Mouse (Mus musculus): ENCODE measurements at regions not wholly inside any gene's neighbourhood (a gene's known extent, or its start where the extent isn't known, plus 50 kb on each side); places are given as distances from the start of the nearest gene placed in this dataset.

- Histone ChIP-seq H3K4me1 (no peaks in the 10 kb centered on the region), H3K4me3 (replicated peaks) (no peak overlapping the region), H3K36me3 (replicated peaks; ENCODE audit: low read length) (no peaks in the 10 kb centered on the region), H3K27me3 (replicated peaks) (no peaks in the 10 kb centered on the region), H3K9me3 (no peaks in the 10 kb centered on the region)
- TF ChIP-seq GATA1 (IDR thresholded peaks at IDR 0.05; ENCODE audit: borderline replicate concordance, low read length), result no peak
- no peak for TF ChIP-seq FLI1 (IDR thresholded peaks at IDR 0.05; ENCODE audit: low read length)
These were observed 195.3 kb upstream of the Rad23b start for GRCm38 (mm10) chr4:55154556-55154955.

- Histone ChIP-seq H3K4me3 (replicated peaks) (no peak overlapping the region), H3K27me3 (replicated peaks) (no peaks in the 10 kb centered on the region), H3K9me3 (no peaks in the 10 kb centered on the region), H3K36me3 (replicated peaks; ENCODE audit: low read length) (no peaks in the 10 kb centered on the region), H3K4me1 (no peaks in the 10 kb centered on the region)
- TF ChIP-seq FLI1 (IDR thresholded peaks at IDR 0.05; ENCODE audit: low read length) (no peak), GATA1 (IDR thresholded peaks at IDR 0.05; ENCODE audit: borderline replicate concordance, low read length) (no peak)
These were observed 191.6 kb upstream of the Rad23b start for GRCm38 (mm10) chr4:55158166-55158739.

GRCm38 (mm10) chr4:55166266-55166665 is 183.6 kb upstream of the Rad23b start:
- no peaks in the 10 kb centered on the region for H3K36me3 ChIP-seq (replicated peaks; ENCODE audit: low read length)
- no peak overlapping the region for H3K4me3 ChIP-seq (replicated peaks)
- H3K4me1 ChIP-seq, result no peaks in the 10 kb centered on the region
- H3K9me3 ChIP-seq, result peaks cover 10% of the 10 kb centered on the region
- no peaks in the 10 kb centered on the region for H3K27me3 ChIP-seq (replicated peaks)
- no peak for TF ChIP-seq GATA1 (IDR thresholded peaks at IDR 0.05; ENCODE audit: borderline replicate concordance, low read length)

- Histone ChIP-seq H3K4me3 (replicated peaks) (no peak overlapping the region), H3K27me3 (replicated peaks) (no peaks in the 10 kb centered on the region)
- TF ChIP-seq GATA1 (IDR thresholded peaks at IDR 0.05; ENCODE audit: borderline replicate concordance, low read length) (no peak), FLI1 (IDR thresholded peaks at IDR 0.05; ENCODE audit: low read length) (no peak)
These were observed 180.8 kb upstream of the Rad23b start for GRCm38 (mm10) chr4:55169063-55169462.

GRCm38 (mm10) chr4:55172334-55172891 is 177.4 kb upstream of the Rad23b start:
- no peak overlapping the region for H3K4me3 ChIP-seq (replicated peaks)
- no peaks in the 10 kb centered on the region for H3K36me3 ChIP-seq (replicated peaks; ENCODE audit: low read length)
- H3K27me3 ChIP-seq (replicated peaks), result no peaks in the 10 kb centered on the region
- TF ChIP-seq FLI1 (IDR thresholded peaks at IDR 0.05; ENCODE audit: low read length), result no peak
- TF ChIP-seq GATA1 (IDR thresholded peaks at IDR 0.05; ENCODE audit: borderline replicate concordance, low read length), result no peak
- H3K4me1 ChIP-seq, result no peaks in the 10 kb centered on the region
- peaks cover 26% of the 10 kb centered on the region for H3K9me3 ChIP-seq

More at GRCm38 (mm10) chr4:55169063-55169462, 180.8 kb upstream of the Rad23b start:
- Histone ChIP-seq H3K36me3 (replicated peaks; ENCODE audit: low read length) (no peaks in the 10 kb centered on the region), H3K9me3 (peaks cover 15% of the 10 kb centered on the region), H3K4me1 (no peaks in the 10 kb centered on the region)

GRCm38 (mm10) chr4:55176026-55176425 is 173.8 kb upstream of the Rad23b start:
- peaks cover 19% of the 10 kb centered on the region for H3K9me3 ChIP-seq
- H3K4me3 ChIP-seq (replicated peaks), result no peak overlapping the region
- TF ChIP-seq GATA1 (IDR thresholded peaks at IDR 0.05; ENCODE audit: borderline replicate concordance, low read length) (no peak), FLI1 (IDR thresholded peaks at IDR 0.05; ENCODE audit: low read length) (no peak)
- no peaks in the 10 kb centered on the region for H3K4me1 ChIP-seq
- H3K36me3 ChIP-seq (replicated peaks; ENCODE audit: low read length), result no peaks in the 10 kb centered on the region
- no peaks in the 10 kb centered on the region for H3K27me3 ChIP-seq (replicated peaks)

GRCm38 (mm10) chr4:55179456-55179855 is 170.4 kb upstream of the Rad23b start:
- Histone ChIP-seq H3K4me1 (no peaks in the 10 kb centered on the region), H3K4me3 (replicated peaks) (no peak overlapping the region)
- TF ChIP-seq GATA1 (IDR thresholded peaks at IDR 0.05; ENCODE audit: borderline replicate concordance, low read length) (no peak), FLI1 (IDR thresholded peaks at IDR 0.05; ENCODE audit: low read length) (no peak)

GRCm38 (mm10) chr4:55183519-55183918 is 166.3 kb upstream of the Rad23b start:
- Histone ChIP-seq H3K36me3 (replicated peaks; ENCODE audit: low read length) (no peaks in the 10 kb centered on the region), H3K4me3 (replicated peaks) (no peak overlapping the region), H3K9me3 (no peaks in the 10 kb centered on the region), H3K27me3 (replicated peaks) (no peaks in the 10 kb centered on the region), H3K4me1 (no peaks in the 10 kb centered on the region)
- TF ChIP-seq FLI1 (IDR thresholded peaks at IDR 0.05; ENCODE audit: low read length), result no peak
- TF ChIP-seq GATA1 (IDR thresholded peaks at IDR 0.05; ENCODE audit: borderline replicate concordance, low read length), result no peak

More at GRCm38 (mm10) chr4:55179456-55179855, 170.4 kb upstream of the Rad23b start:
- no peaks in the 10 kb centered on the region for H3K27me3 ChIP-seq (replicated peaks)
- no peaks in the 10 kb centered on the region for H3K36me3 ChIP-seq (replicated peaks; ENCODE audit: low read length)
- H3K9me3 ChIP-seq, result peaks cover 11% of the 10 kb centered on the region; the same call in 1 of the 2 replicates

- H3K9me3 ChIP-seq, result 0 out of 2 replicates have a peak, but pooled peaks cover 4% of the 10 kb centered on the region
- H3K36me3 ChIP-seq (replicated peaks; ENCODE audit: low read length), result no peaks in the 10 kb centered on the region
- no peak for TF ChIP-seq FLI1 (IDR thresholded peaks at IDR 0.05; ENCODE audit: low read length)
- no peak for TF ChIP-seq GATA1 (IDR thresholded peaks at IDR 0.05; ENCODE audit: borderline replicate concordance, low read length)
- no peak overlapping the region for H3K4me3 ChIP-seq (replicated peaks)
- no peaks in the 10 kb centered on the region for H3K4me1 ChIP-seq
- no peaks in the 10 kb centered on the region for H3K27me3 ChIP-seq (replicated peaks)
These were observed 161.1 kb upstream of the Rad23b start for GRCm38 (mm10) chr4:55188716-55189115.

- TF ChIP-seq GATA1 (IDR thresholded peaks at IDR 0.05; ENCODE audit: borderline replicate concordance, low read length) (no peak), FLI1 (IDR thresholded peaks at IDR 0.05; ENCODE audit: low read length) (no peak)
- Histone ChIP-seq H3K9me3 (0 out of 2 replicates have a peak, but pooled peaks cover 4% of the 10 kb centered on the region), H3K4me3 (replicated peaks) (no peak overlapping the region), H3K27me3 (replicated peaks) (no peaks in the 10 kb centered on the region), H3K36me3 (replicated peaks; ENCODE audit: low read length) (no peaks in the 10 kb centered on the region), H3K4me1 (no peaks in the 10 kb centered on the region)
These were observed 159.3 kb upstream of the Rad23b start for GRCm38 (mm10) chr4:55190586-55190985.

Measured in megakaryocyte, embryonic 14.5 days (primary cell).